Mouse (Mus musculus): Measurements from ENCODE around the gene Tada3.
A peak's percentile ranks its signal among the peaks of the same experiment; 100 is the strongest.

Gene Tada3

GRCm38 (mm10) chr6:113386025-113386424 lies 8.3 kb upstream of the Tada3 start:
- DNase-seq (ENCODE audit: low spot score) = no peak

- no peak for DNase-seq (ENCODE audit: low spot score)
Measured at GRCm38 (mm10) chr6:113385160-113385714, 7.6 kb upstream of the Tada3 start.

- DNase-seq (ENCODE audit: low spot score) = no peak
Measured at GRCm38 (mm10) chr6:113384351-113384927, 6.8 kb upstream of the Tada3 start.

- no peak for DNase-seq (ENCODE audit: low spot score)
Measured at GRCm38 (mm10) chr6:113380480-113380879, 2.8 kb upstream of the Tada3 start.

GRCm38 (mm10) chr6:113379246-113379645 lies 1.6 kb upstream of the Tada3 start:
- DNase-seq (ENCODE audit: low spot score) = no peak

- no peak for DNase-seq (ENCODE audit: low spot score)
Measured at GRCm38 (mm10) chr6:113377172-113377495, 549 bp downstream of the Tada3 start.

- no peak for DNase-seq (ENCODE audit: low spot score)
Measured at GRCm38 (mm10) chr6:113373491-113373890, 4.2 kb downstream of the Tada3 start.

GRCm38 (mm10) chr6:113370194-113370929 lies 7.3 kb downstream of the Tada3 start:
- DNase-seq (ENCODE audit: low spot score) = no peak

GRCm38 (mm10) chr6:113368577-113368976 lies 9.1 kb downstream of the Tada3 start:
- DNase-seq (ENCODE audit: low spot score) = no peak

GRCm38 (mm10) chr6:113368124-113368523 lies 9.6 kb downstream of the Tada3 start:
- peak; percentile 19 for DNase-seq (ENCODE audit: low spot score)

GRCm38 (mm10) chr6:113367574-113367973 lies 10.1 kb downstream of the Tada3 start:
- no peak for DNase-seq (ENCODE audit: low spot score)

- DNase-seq (ENCODE audit: low spot score) = no peak
Measured at GRCm38 (mm10) chr6:113366639-113367038, 11.0 kb downstream of the Tada3 start.

- DNase-seq (ENCODE audit: low spot score) = no peak
Measured at GRCm38 (mm10) chr6:113364518-113365135, 13.1 kb downstream of the Tada3 start.

- DNase-seq (ENCODE audit: low spot score) = no peak
Measured at GRCm38 (mm10) chr6:113362241-113362640, 15.4 kb downstream of the Tada3 start.

- DNase-seq (ENCODE audit: low spot score) = no peak
Measured at GRCm38 (mm10) chr6:113361476-113361875, 16.2 kb downstream of the Tada3 start.

- no peak for DNase-seq (ENCODE audit: low spot score)
Measured at GRCm38 (mm10) chr6:113353696-113354095, 24.0 kb downstream of the Tada3 start.

GRCm38 (mm10) chr6:113352820-113353219 lies 24.9 kb downstream of the Tada3 start:
- no peak for DNase-seq (ENCODE audit: low spot score)

GRCm38 (mm10) chr6:113351653-113352052 lies 26.0 kb downstream of the Tada3 start:
- no peak for DNase-seq (ENCODE audit: low spot score)

- no peak for DNase-seq (ENCODE audit: low spot score)
Measured at GRCm38 (mm10) chr6:113351161-113351560, 26.5 kb downstream of the Tada3 start.

- DNase-seq (ENCODE audit: low spot score) = no peak
Measured at GRCm38 (mm10) chr6:113350538-113350937, 27.1 kb downstream of the Tada3 start.

- DNase-seq (ENCODE audit: low spot score) = no peak
Measured at GRCm38 (mm10) chr6:113346897-113347296, 30.8 kb downstream of the Tada3 start.

GRCm38 (mm10) chr6:113344321-113344720 lies 33.4 kb downstream of the Tada3 start:
- peak; percentile 75 for DNase-seq (ENCODE audit: low spot score)
